In the genomic region with DNA sequence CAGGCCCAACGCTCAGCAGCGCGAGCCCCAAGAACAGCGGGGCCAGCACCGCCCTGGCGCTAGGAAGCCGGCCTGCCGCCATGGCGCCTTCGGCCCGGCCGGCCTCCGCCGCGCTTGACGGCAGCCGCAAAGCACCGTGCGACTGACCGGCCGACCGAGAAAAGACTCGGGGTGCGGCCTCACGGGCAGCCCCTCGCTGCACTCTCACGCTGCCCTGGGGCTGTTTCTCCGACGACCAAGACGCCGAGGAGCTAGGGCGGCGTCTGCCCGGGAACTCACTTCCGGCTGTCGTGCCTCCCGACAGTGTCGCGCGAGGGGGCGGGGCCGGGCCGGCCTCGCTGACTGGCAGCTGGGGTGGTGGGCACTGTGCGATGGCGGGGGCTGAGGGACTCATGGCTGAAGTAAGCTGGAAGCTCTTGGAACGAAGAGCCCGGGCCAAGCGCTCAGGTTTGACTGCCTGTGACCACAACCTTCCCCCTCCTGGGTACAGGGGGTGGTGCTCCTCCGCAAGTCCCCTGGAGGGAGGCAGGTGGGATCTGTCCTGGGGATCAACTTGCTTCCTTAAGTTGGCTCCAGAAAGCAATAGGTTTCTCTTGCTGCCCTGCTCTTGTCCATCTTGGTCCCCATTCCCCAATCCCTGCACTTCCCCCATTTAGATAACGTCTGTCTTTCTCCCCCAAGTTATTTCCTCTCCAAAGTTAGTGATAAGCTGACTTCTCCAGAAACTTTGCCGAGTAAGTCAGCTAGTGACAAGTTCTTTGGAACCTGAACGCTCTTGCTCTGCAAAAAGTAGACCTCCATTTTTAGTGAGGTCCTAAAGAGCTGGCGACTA, we compare ENCODE assay signal across 8 mouse cellular contexts. TPM values are rescaled to one million over a fixed set of nuclear protein-coding genes. Genes with fewer than 3 reads are reported as not detected.
DNase-seq lines count a peak whose midpoint lies in the region; ATAC-seq lines count a peak whose summit lies in the region.

A gene (minus strand): TSS at position 265 of the 832 bp plus-strand sequence.
A gene (plus strand): TSS at position 303 of the 832 bp plus-strand sequence.

- H3K9me3 ChIP-seq in heart, embryonic 13.5 days, result peaks cover 2% of the 10 kb centered on the region; the same call in 1 of the 2 replicates
- H3K9me3 ChIP-seq in liver, embryonic 12.5 days (replicated peaks), result no peaks in the 10 kb centered on the region
- no peaks in the 10 kb centered on the region for H3K9me3 ChIP-seq in stomach, embryonic 15.5 days

- DNase-seq in CD4-positive helper T cell, adult 2 months (ENCODE audit: low read depth, low spot score), result peak; percentile 91
- DNase-seq in brain, embryonic 18.5 days (ENCODE audit: low read depth, low spot score), result peak; percentile 73
- peak; percentile 95 for DNase-seq in kidney, postnatal 10 days
- peak; percentile 78 to 79 for DNase-seq in natural killer cell, adult 2 months (ENCODE audit: low spot score in 2 of 2)

- peak within 1 kb of the TSS; percentile 96 for H3K9ac ChIP-seq in heart, embryonic 13.5 days
- H3K9ac ChIP-seq in liver, embryonic 12.5 days, result peak within 1 kb of the TSS; percentile 92
- peak within 1 kb of the TSS; percentile 67 for H3K9ac ChIP-seq in stomach, embryonic 15.5 days

- H3K27ac ChIP-seq in heart, embryonic 13.5 days (replicated peaks), result peak within 1 kb of the TSS; percentile 98
- peak within 1 kb of the TSS; percentile 97 for H3K27ac ChIP-seq in liver, embryonic 12.5 days
- peak within 1 kb of the TSS; percentile 98 for H3K27ac ChIP-seq in stomach, embryonic 15.5 days

- H3K4me1 ChIP-seq in heart, embryonic 13.5 days, result peaks cover 23% of the 10 kb centered on the region
- peaks cover 22% of the 10 kb centered on the region for H3K4me1 ChIP-seq in liver, embryonic 12.5 days
- H3K4me1 ChIP-seq in stomach, embryonic 15.5 days, result peaks cover 11% of the 10 kb centered on the region; the same call in 1 of the 2 replicates

- peak within 1 kb of the TSS; percentile 88 for H3K4me2 ChIP-seq in heart, embryonic 13.5 days
- peak within 1 kb of the TSS; percentile 84 for H3K4me2 ChIP-seq in liver, embryonic 12.5 days
- peak within 1 kb of the TSS; percentile 57 for H3K4me2 ChIP-seq in stomach, embryonic 15.5 days

- WGBS in heart, embryonic 13.5 days, result under 1% methylated on average over 50 of the region's 54 CpGs
- under 1% methylated on average over 44 of the region's 54 CpGs for WGBS in liver, embryonic 12.5 days (ENCODE audit: insufficient replicate concordance)
- WGBS in stomach, embryonic 15.5 days, result under 1% methylated on average over 46 of the region's 54 CpGs

- H3K27me3 ChIP-seq in heart, embryonic 13.5 days (replicated peaks), result no peaks in the 10 kb centered on the region
- no peaks in the 10 kb centered on the region for H3K27me3 ChIP-seq in liver, embryonic 12.5 days (replicated peaks)
- no peaks in the 10 kb centered on the region for H3K27me3 ChIP-seq in stomach, embryonic 15.5 days (replicated peaks)

- H3K4me3 ChIP-seq in heart, embryonic 13.5 days, result peak within 1 kb of the TSS; percentile 92
- peak within 1 kb of the TSS; percentile 86 for H3K4me3 ChIP-seq in liver, embryonic 12.5 days
- peak within 1 kb of the TSS; percentile 81 for H3K4me3 ChIP-seq in stomach, embryonic 15.5 days (replicated peaks)

- peaks cover 22% of the 10 kb centered on the region for H3K36me3 ChIP-seq in heart, embryonic 13.5 days
- peaks cover 11% of the 10 kb centered on the region for H3K36me3 ChIP-seq in liver, embryonic 12.5 days
- H3K36me3 ChIP-seq in stomach, embryonic 15.5 days, result no peaks in the 10 kb centered on the region

- peak; percentile 87 for ATAC-seq in erythroid progenitor cell, adult 5-6 weeks (replicated peaks; ENCODE audit: low FRiP score, poor library complexity, severe bottlenecking)
- ATAC-seq in heart, embryonic 13.5 days (ENCODE audit: extremely low read depth, insufficient number of reproducible peaks, low FRiP score, low TSS enrichment), result peak; percentile 92
- ATAC-seq in liver, embryonic 12.5 days, result peak; percentile 90
- ATAC-seq in stomach, embryonic 15.5 days (ENCODE audit: insufficient read depth, low FRiP score, low read depth), result peak; percentile 89

RNA-seq across cellular contexts. Expression of the first gene that starts in this region (rescaled TPM):
- 19.5 and 22.2 TPM in 2 replicates for total RNA-seq in erythroid progenitor cell, adult 5-6 weeks (2015; ENCODE audit: low replicate concordance)
- total RNA-seq in erythroid progenitor cell, adult 5-6 weeks (2017; ENCODE audit: low replicate concordance), result 17.6 and 20.9 TPM in 2 replicates
- polyA plus RNA-seq in heart, embryonic 13.5 days (2015; fragmentation: Nextera tagmentation; extraction: Ambion mirVana), result 65.8 and 69.9 TPM in 2 replicates
- polyA plus RNA-seq in liver, embryonic 12.5 days (2016; fragmentation: Nextera tagmentation; extraction: Ambion mirVana), result 32.3 and 34.1 TPM in 2 replicates
- 66.6 and 71.7 TPM in 2 replicates for polyA plus RNA-seq in stomach, embryonic 15.5 days (2015; fragmentation: Nextera tagmentation; extraction: Ambion mirVana)

RNA-seq across cellular contexts. Expression of the second gene that starts in this region (rescaled TPM):
- 11.7 and 29.9 TPM in 2 replicates for total RNA-seq in erythroid progenitor cell, adult 5-6 weeks (2015; ENCODE audit: low replicate concordance)
- 4.2 and 4.4 TPM in 2 replicates for total RNA-seq in erythroid progenitor cell, adult 5-6 weeks (2017; ENCODE audit: low replicate concordance)
- 43.3 and 44.2 TPM in 2 replicates for polyA plus RNA-seq in heart, embryonic 13.5 days (2015; fragmentation: Nextera tagmentation; extraction: Ambion mirVana)
- 19.4 TPM in 2 replicates for polyA plus RNA-seq in liver, embryonic 12.5 days (2016; fragmentation: Nextera tagmentation; extraction: Ambion mirVana)
- 40.8 and 42.2 TPM in 2 replicates for polyA plus RNA-seq in stomach, embryonic 15.5 days (2015; fragmentation: Nextera tagmentation; extraction: Ambion mirVana)

Comparison
In these comparisons a context has a peak if more than half of its experiments do, and no peak if none do; other contexts are left out.
1. Peak in every context shown above with its lines: DNase-seq, ATAC-seq, H3K4me3 ChIP-seq and H3K27ac ChIP-seq.